Mouse (Mus musculus): ENCODE results near the gene Fto.

GRCm38 (mm10) chr8:91380796-91381542, 67.6 kb downstream of the Fto start:
- TF ChIP-seq CTCF (conservative IDR thresholded peaks at IDR 0.05; ENCODE audit: insufficient read depth, insufficient read length, low read depth, low read length) (no peak), POLR2A (IDR thresholded peaks at IDR 0.05; ENCODE audit: low read depth, low read length) (no peak)
